Mouse (Mus musculus): ENCODE data around the gene Fam57a. TPM values are rescaled to one million over a fixed set of nuclear protein-coding genes. Genes with fewer than 3 reads are reported as not detected.

The Fam57a gene
- polyA plus RNA-seq, 1 experiment from 2014 or later = 5.5 TPM

- no peaks in the 10 kb centered on the region for H3K36me3 ChIP-seq (ENCODE audit: control insufficient read depth, insufficient read depth)
- ATAC-seq (ENCODE audit: low read depth) = no peak
- no peak overlapping the region for H3K4me3 ChIP-seq (ENCODE audit: low read depth, low read length)
- no peaks in the 10 kb centered on the region for H3K9me3 ChIP-seq (replicated peaks; ENCODE audit: control insufficient read depth, low read length)
- no peaks in the 10 kb centered on the region for H3K27me3 ChIP-seq (ENCODE audit: control insufficient read depth, insufficient read depth, low read depth, low read length)
- H3K4me1 ChIP-seq (ENCODE audit: control insufficient read depth, low read depth, low read length) = no peaks in the 10 kb centered on the region
- H3K27ac ChIP-seq (ENCODE audit: low read length) = no peak overlapping the region
- no peak overlapping the region for H3K9ac ChIP-seq (ENCODE audit: low read depth, low read length)
- no peak overlapping the region for H3K4me2 ChIP-seq (ENCODE audit: low read depth, low read length)
- WGBS (ENCODE audit: insufficient replicate concordance) = 53% methylated on average over 19 of the region's 19 CpGs
These were observed 83.3 kb downstream of the Fam57a start for GRCm38 (mm10) chr11:76262611-76263351.

Other genes starting within 250 kb of the Fam57a start
- gene Rph3al, start 241.2 kb upstream of the Fam57a start, polyA plus RNA-seq (2015; fragmentation: Nextera tagmentation; extraction: Ambion mirVana) = 0.47 and 0.94 TPM in 2 replicates
- not detected in 2 replicates for gene 1700016K19Rik, start 179.8 kb upstream of the Fam57a start, polyA plus RNA-seq (2015; fragmentation: Nextera tagmentation; extraction: Ambion mirVana)
- 5.4 and 5.7 TPM in 2 replicates for gene Rflnb, start 151.9 kb upstream of the Fam57a start, polyA plus RNA-seq (2015; fragmentation: Nextera tagmentation; extraction: Ambion mirVana)
- gene Vps53, start within 50 bp of the Fam57a start, polyA plus RNA-seq (2015; fragmentation: Nextera tagmentation; extraction: Ambion mirVana) = 13.0 and 14.0 TPM in 2 replicates
- gene Dbil5, start 37.9 kb downstream of the Fam57a start, polyA plus RNA-seq (2015; fragmentation: Nextera tagmentation; extraction: Ambion mirVana) = 0.15 and 0.22 TPM in 2 replicates
- 10.5 and 11.3 TPM in 2 replicates for gene Gemin4, start 38.0 kb downstream of the Fam57a start, polyA plus RNA-seq (2015; fragmentation: Nextera tagmentation; extraction: Ambion mirVana)
- gene Mrm3, start 64.0 kb downstream of the Fam57a start, polyA plus RNA-seq (2015; fragmentation: Nextera tagmentation; extraction: Ambion mirVana) = 11.9 and 12.5 TPM in 2 replicates
- 47.4 and 50.3 TPM in 2 replicates for gene Glod4, start 64.1 kb downstream of the Fam57a start, polyA plus RNA-seq (2015; fragmentation: Nextera tagmentation; extraction: Ambion mirVana)
- 2.0 and 2.6 TPM in 2 replicates for gene Nxn, start 219.5 kb downstream of the Fam57a start, polyA plus RNA-seq (2015; fragmentation: Nextera tagmentation; extraction: Ambion mirVana)
- gene Timm22, start 227.3 kb downstream of the Fam57a start, polyA plus RNA-seq (2015; fragmentation: Nextera tagmentation; extraction: Ambion mirVana) = 33.7 and 35.7 TPM in 2 replicates

All from liver, embryonic 16.5 days (tissue).